Mouse (Mus musculus) liver, embryonic 14.5 days (tissue): ENCODE results near the gene Zfp180.

Experiments used
- CTCF ChIP-seq: IDR thresholded peaks from 2 replicates; pipeline ENCODE4 v1.5.1; 2016; ENCODE audit warnings: antibody characterized with exemption, low read depth, control low read depth
- EP300 ChIP-seq: IDR thresholded peaks from 2 replicates; pipeline ENCODE4 v1.6.1; 2016; ENCODE audit warnings: antibody characterized with exemption, low read depth

DNA sequence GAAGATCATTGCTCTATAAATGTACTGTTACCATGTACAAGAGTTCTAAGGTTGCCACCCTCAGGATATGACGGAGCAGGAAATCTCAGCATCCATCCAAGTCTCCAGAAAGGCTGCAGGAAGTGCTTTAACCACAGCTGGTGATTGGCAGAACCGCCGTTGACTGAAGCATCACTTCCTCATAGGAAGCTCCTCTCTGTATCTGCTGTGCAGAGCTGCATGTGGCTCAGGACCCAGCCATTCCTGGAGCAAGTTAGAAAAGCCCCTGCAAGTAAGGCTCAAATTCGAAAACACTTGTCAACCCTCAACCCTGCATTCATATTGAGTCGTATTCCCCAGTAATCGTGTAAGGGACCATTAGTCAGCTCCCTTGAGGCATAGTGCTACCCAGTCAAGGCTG, 60.8 kb downstream of the Zfp180 start:
- TF ChIP-seq CTCF (no peak), EP300 (no peak)
